Mouse (Mus musculus): Measurements from ENCODE around the gene Nckap5.
"Not testable (repeated sequence)": the region's sequence is repeated elsewhere in the genome, so short reads cannot be mapped to it uniquely, and the experiment has no call there.

The Nckap5 gene

GRCm38 (mm10) chr1:126830031-126830927 lies at the start of gene Nckap5:
TSS of gene Nckap5 (minus strand) at chr1:126830799.
- no peak for DNase-seq (ENCODE audit: low spot score in 2 of 2)

GRCm38 (mm10) chr1:126877495-126877894 lies 46.9 kb upstream of the Nckap5 start:
- DNase-seq (ENCODE audit: low spot score in 2 of 2), result no peak

GRCm38 (mm10) chr1:126868372-126868771 lies 37.8 kb upstream of the Nckap5 start:
- no peak for DNase-seq (ENCODE audit: low spot score in 2 of 2)

GRCm38 (mm10) chr1:126867912-126868311 lies 37.3 kb upstream of the Nckap5 start:
- no peak for DNase-seq (ENCODE audit: low spot score in 2 of 2)

GRCm38 (mm10) chr1:126865591-126866086 lies 35.0 kb upstream of the Nckap5 start:
- DNase-seq (ENCODE audit: low spot score in 2 of 2), result no peak

GRCm38 (mm10) chr1:126861816-126862215 lies 31.2 kb upstream of the Nckap5 start:
- DNase-seq (ENCODE audit: low spot score in 2 of 2), result no peak

- no peak for DNase-seq (ENCODE audit: low spot score in 2 of 2)
Observed at GRCm38 (mm10) chr1:126860537-126860936, 29.9 kb upstream of the Nckap5 start.

GRCm38 (mm10) chr1:126849481-126849880 lies 18.9 kb upstream of the Nckap5 start:
- no peak for DNase-seq (ENCODE audit: low spot score in 2 of 2)

GRCm38 (mm10) chr1:126846317-126846716 lies 15.7 kb upstream of the Nckap5 start:
- DNase-seq (ENCODE audit: low spot score in 2 of 2), result no peak

- DNase-seq (ENCODE audit: low spot score in 2 of 2), result no peak
Observed at GRCm38 (mm10) chr1:126832885-126833284, 2.3 kb upstream of the Nckap5 start.

- DNase-seq (ENCODE audit: low spot score in 2 of 2), result no peak
Observed at GRCm38 (mm10) chr1:126829031-126829430, 1.6 kb downstream of the Nckap5 start.

- DNase-seq (ENCODE audit: low spot score in 2 of 2), result no peak
Observed at GRCm38 (mm10) chr1:126824841-126825240, 5.8 kb downstream of the Nckap5 start.

GRCm38 (mm10) chr1:126822246-126822645 lies 8.4 kb downstream of the Nckap5 start:
- no peak for DNase-seq (ENCODE audit: low spot score in 2 of 2)

- peak; percentile 17 to 23 for DNase-seq (ENCODE audit: low spot score in 2 of 2)
Observed at GRCm38 (mm10) chr1:126817381-126818034, 13.1 kb downstream of the Nckap5 start.

GRCm38 (mm10) chr1:126806994-126807611 lies 23.5 kb downstream of the Nckap5 start:
- no peak for DNase-seq (ENCODE audit: low spot score in 2 of 2)

GRCm38 (mm10) chr1:126806548-126806947 lies 24.1 kb downstream of the Nckap5 start:
- DNase-seq (ENCODE audit: low spot score in 2 of 2), result no peak

GRCm38 (mm10) chr1:126802405-126802804 lies 28.2 kb downstream of the Nckap5 start:
- DNase-seq (ENCODE audit: low spot score in 2 of 2), result no peak

GRCm38 (mm10) chr1:126801706-126802105 lies 28.9 kb downstream of the Nckap5 start:
- no peak for DNase-seq (ENCODE audit: low spot score in 2 of 2)

- no peak for DNase-seq (ENCODE audit: low spot score in 2 of 2)
Observed at GRCm38 (mm10) chr1:126799379-126799798, 31.2 kb downstream of the Nckap5 start.

- DNase-seq (ENCODE audit: low spot score in 2 of 2), result not testable (repeated sequence)
Observed at GRCm38 (mm10) chr1:126780354-126780941, 50.2 kb downstream of the Nckap5 start.

GRCm38 (mm10) chr1:126773947-126774346 lies 56.7 kb downstream of the Nckap5 start:
- DNase-seq (ENCODE audit: low spot score in 2 of 2), result not testable (repeated sequence)

GRCm38 (mm10) chr1:126766971-126767370 lies 63.6 kb downstream of the Nckap5 start:
- DNase-seq (ENCODE audit: low spot score in 2 of 2), result no peak

Data from spleen, postnatal 14 days (tissue).